Mouse (Mus musculus) spleen, adult 2 months (tissue): ENCODE results near the gene Themis3.

Experiments used
- CTCF ChIP-seq: fragments of 200-500 bp; IDR thresholded peaks from 2 replicates; pipeline ENCODE4 v1.5.1; 2011; ENCODE audit warnings: mild to moderate bottlenecking, inconsistent platforms; ENCODE audit not compliant: insufficient read depth, insufficient read length, insufficient replicate concordance; ENCODE audit errors: extremely low read depth
- POLR2A ChIP-seq: fragments of 200-500 bp; IDR thresholded peaks from 2 replicates; pipeline ENCODE4 v1.6.1; 2011; ENCODE audit warnings: low read depth, low read length, inconsistent platforms

GRCm38 (mm10) chr17:66523396-66523795 is 71.0 kb downstream of the Themis3 start:
- TF ChIP-seq POLR2A = no peak
- no peak for TF ChIP-seq CTCF
